In genomic region chr2:51730805-51731204, GRCm38 (mm10) we compare ENCODE assay signal across 25 mouse cellular contexts.
"Had no signal": no experiment of that assay in that cellular context is flagged by ENCODE, and none has a peak within 500 bp of the region (broad histone marks: within the 10 kb centered on the region; RNA-seq: fewer than 3 reads in every experiment).

No protein-coding gene starts in this region.

- H3K36me3 ChIP-seq: heart, embryonic 13.5 days; heart, embryonic 15.5 days; hindbrain, embryonic 13.5 days; hindbrain, embryonic 15.5 days; limb, embryonic 12.5 days; liver, embryonic 13.5 days; liver, embryonic 15.5 days had no signal

- H3K9ac ChIP-seq: heart, embryonic 13.5 days; heart, embryonic 15.5 days; hindbrain, embryonic 13.5 days; hindbrain, embryonic 15.5 days; limb, embryonic 12.5 days; liver, embryonic 13.5 days; liver, embryonic 15.5 days had no signal

- H3K27ac ChIP-seq: heart, adult 2 months; heart, embryonic 13.5 days; heart, embryonic 15.5 days; hindbrain, embryonic 13.5 days; hindbrain, embryonic 15.5 days; hindbrain, postnatal 0 days; liver, embryonic 13.5 days; liver, embryonic 15.5 days had no signal

- ATAC-seq: hindbrain, postnatal 0 days; intestine, embryonic 16.5 days had no signal

- H3K4me1 ChIP-seq: hindbrain, embryonic 13.5 days; hindbrain, embryonic 15.5 days; liver, embryonic 13.5 days; liver, embryonic 15.5 days had no signal

- H3K27me3 ChIP-seq: heart, embryonic 13.5 days; heart, embryonic 15.5 days; hindbrain, embryonic 13.5 days; hindbrain, embryonic 15.5 days; liver, embryonic 13.5 days; liver, embryonic 15.5 days had no signal

- H3K4me3 ChIP-seq: heart, adult 2 months; heart, embryonic 13.5 days; heart, embryonic 15.5 days; hindbrain, embryonic 13.5 days; hindbrain, embryonic 15.5 days; limb, embryonic 12.5 days; liver, embryonic 13.5 days; liver, embryonic 15.5 days had no signal

- DNase-seq: gastrocnemius, postnatal 14 days; gastrocnemius, postnatal 36 days; heart, adult 11 months; heart, adult 2 months; heart, postnatal 14 days; heart, postnatal 36 days; kidney, adult 18-20 months; kidney, adult 8-10 months; kidney, postnatal 14 days; kidney, postnatal 36 days; layer of hippocampus, adult 9-11 months; layer of hippocampus, postnatal 36 days; left cerebral cortex, postnatal 4 days; liver; liver, embryonic 13.5 days had no signal

- H3K9me3 ChIP-seq: heart, embryonic 13.5 days; heart, embryonic 15.5 days; hindbrain, embryonic 13.5 days; hindbrain, embryonic 15.5 days; limb, embryonic 12.5 days; liver, embryonic 13.5 days; liver, embryonic 15.5 days had no signal

- H3K4me2 ChIP-seq: heart, embryonic 11.5 days; heart, embryonic 13.5 days; heart, embryonic 15.5 days; hindbrain, embryonic 13.5 days; hindbrain, embryonic 15.5 days; limb, embryonic 12.5 days; liver, embryonic 11.5 days; liver, embryonic 13.5 days; liver, embryonic 15.5 days had no signal
